30 mouse cellular contexts compared by ENCODE assay signal in the genomic region with DNA sequence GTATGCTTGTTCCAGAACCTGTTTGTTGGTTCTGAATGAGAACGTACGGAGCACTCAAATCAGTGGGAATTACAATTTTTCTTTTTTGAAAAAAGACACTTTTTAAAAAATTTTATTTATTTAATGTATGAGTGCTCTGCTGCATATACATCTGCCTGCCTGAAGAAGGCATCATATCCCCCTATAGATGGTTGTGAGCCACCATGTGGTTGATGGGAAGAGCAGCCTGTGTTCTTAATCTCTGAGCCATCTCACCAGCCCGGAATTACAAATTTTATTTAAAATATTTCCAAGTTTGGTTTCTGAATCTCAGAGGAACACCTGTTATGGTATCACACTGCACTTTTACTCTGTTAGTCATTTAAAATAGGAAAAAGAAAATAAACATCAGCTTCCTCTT. TPM values are rescaled to one million over a fixed set of nuclear protein-coding genes. Genes with fewer than 3 reads are reported as not detected.
DNase-seq lines count a peak whose midpoint lies in the region; ATAC-seq and TF ChIP-seq lines count a peak whose summit lies in the region.
"Had no signal": no experiment of that assay in that cellular context is flagged by ENCODE, and none has a peak within 500 bp of the region (broad histone marks: within the 10 kb centered on the region; RNA-seq: fewer than 3 reads in every experiment).

No protein-coding gene starts in this region.

- no peak overlapping the region for H3K4me2 ChIP-seq in intestine, postnatal 0 days (replicated peaks; ENCODE audit: low read depth)
- H3K4me2 ChIP-seq in intestine, embryonic 15.5 days (replicated peaks) = no peak overlapping the region
- H3K4me2 ChIP-seq in lung, embryonic 14.5 days = no peak overlapping the region
- no peak overlapping the region for H3K4me2 ChIP-seq in stomach, postnatal 0 days (replicated peaks; ENCODE audit: low read depth)
- H3K4me2 ChIP-seq: embryonic facial prominence, embryonic 12.5 days; heart, embryonic 11.5 days; hindbrain, embryonic 12.5 days; limb, embryonic 12.5 days; neural tube, embryonic 12.5 days had no signal

- no peak for ATAC-seq in intestine, postnatal 0 days
- no peak for ATAC-seq in intestine, embryonic 15.5 days
- no peak for ATAC-seq in lung, embryonic 14.5 days (ENCODE audit: insufficient read depth)
- ATAC-seq in stomach, postnatal 0 days (ENCODE audit: low FRiP score, low TSS enrichment) = no peak
- ATAC-seq: forebrain, embryonic 14.5 days; liver, postnatal 0 days; midbrain, embryonic 16.5 days had no signal

- no peaks in the 10 kb centered on the region for H3K4me1 ChIP-seq in intestine, postnatal 0 days (replicated peaks; ENCODE audit: control insufficient read depth, insufficient read depth, low read length)
- no peaks in the 10 kb centered on the region for H3K4me1 ChIP-seq in intestine, embryonic 15.5 days (replicated peaks)
- no peaks in the 10 kb centered on the region for H3K4me1 ChIP-seq in lung, embryonic 14.5 days (ENCODE audit: insufficient read depth)
- no peaks in the 10 kb centered on the region; the same call in 1 of the 2 replicates for H3K4me1 ChIP-seq in lung, adult 2 months (ENCODE audit: control insufficient read depth, insufficient read depth, low read length)
- no peaks in the 10 kb centered on the region for H3K4me1 ChIP-seq in stomach, postnatal 0 days (replicated peaks; ENCODE audit: control insufficient read depth, insufficient read depth)
- H3K4me1 ChIP-seq: embryonic facial prominence, embryonic 12.5 days; hindbrain, embryonic 12.5 days; limb, embryonic 12.5 days; neural tube, embryonic 12.5 days had no signal

- 89% methylated on average over 3 of the region's 3 CpGs for WGBS in intestine, postnatal 0 days
- WGBS in intestine, embryonic 15.5 days = 88% methylated on average over 3 of the region's 3 CpGs
- WGBS in lung, embryonic 14.5 days = 79% methylated on average over 3 of the region's 3 CpGs
- 80% methylated on average over 3 of the region's 3 CpGs for WGBS in lung, adult 2 months
- 84% methylated on average over 3 of the region's 3 CpGs for whole genome bisulfite sequencing in stomach, postnatal 0 days

- no peaks in the 10 kb centered on the region for H3K9me3 ChIP-seq in intestine, postnatal 0 days (ENCODE audit: control insufficient read depth)
- H3K9me3 ChIP-seq in intestine, embryonic 15.5 days = no peaks in the 10 kb centered on the region
- no peaks in the 10 kb centered on the region for H3K9me3 ChIP-seq in lung, embryonic 14.5 days (ENCODE audit: low read depth, low read length)
- H3K9me3 ChIP-seq in stomach, postnatal 0 days (ENCODE audit: control insufficient read depth, low read length) = no peaks in the 10 kb centered on the region
- H3K9me3 ChIP-seq: embryonic facial prominence, embryonic 12.5 days; G1E; hindbrain, embryonic 12.5 days; limb, embryonic 12.5 days; midbrain, embryonic 10.5 days; neural tube, embryonic 12.5 days had no signal

- TF ChIP-seq CTCF in intestine, postnatal 0 days (IDR thresholded peaks at IDR 0.05; ENCODE audit: low read depth) = peak; percentile 31; the same call in 1 of the 2 replicates
- peak; percentile 34 for TF ChIP-seq CTCF in lung, embryonic 14.5 days (IDR thresholded peaks at IDR 0.05; ENCODE audit: low read depth)
- TF ChIP-seq CTCF in lung, adult 2 months (IDR thresholded peaks at IDR 0.05; ENCODE audit: insufficient read depth, low read length) = no peak
- TF ChIP-seq CTCF in stomach, postnatal 0 days (IDR thresholded peaks at IDR 0.05; ENCODE audit: low read depth) = peak; percentile 34

- H3K4me3 ChIP-seq in intestine, postnatal 0 days (ENCODE audit: low read depth, low read length) = no peak overlapping the region
- H3K4me3 ChIP-seq in intestine, embryonic 15.5 days (replicated peaks) = no peak overlapping the region
- no peak overlapping the region for H3K4me3 ChIP-seq in lung, embryonic 14.5 days (ENCODE audit: low read depth, low read length)
- no peak overlapping the region for H3K4me3 ChIP-seq in lung, adult 2 months (replicated peaks; ENCODE audit: extremely low read depth, low read depth, low read length)
- no peak overlapping the region for H3K4me3 ChIP-seq in stomach, postnatal 0 days (ENCODE audit: low read depth, low read length)
- H3K4me3 ChIP-seq: embryonic facial prominence, embryonic 12.5 days; hindbrain, embryonic 12.5 days; limb, embryonic 12.5 days; midbrain, embryonic 10.5 days; myocyte; neural tube, embryonic 12.5 days had no signal

- H3K27ac ChIP-seq in intestine, postnatal 0 days (ENCODE audit: low read depth, low read length) = no peak overlapping the region
- no peak overlapping the region for H3K27ac ChIP-seq in intestine, embryonic 15.5 days
- H3K27ac ChIP-seq in lung, embryonic 14.5 days (ENCODE audit: low read depth) = no peak overlapping the region
- H3K27ac ChIP-seq in stomach, postnatal 0 days (replicated peaks) = no peak overlapping the region
- H3K27ac ChIP-seq: embryonic facial prominence, embryonic 12.5 days; hindbrain, embryonic 12.5 days; limb, embryonic 12.5 days; midbrain, embryonic 10.5 days; neural tube, embryonic 12.5 days had no signal

- DNase-seq in embryo, embryonic 10 days (ENCODE audit: low spot score) = peak; percentile 2
- DNase-seq in embryo, embryonic 10.5 days (ENCODE audit: low spot score) = no peak
- no peak for DNase-seq in lung, embryonic 14.5 days
- no peak for DNase-seq in lung, adult 2 months
- no peak for DNase-seq in stomach, postnatal 0 days (ENCODE audit: low spot score)
- DNase-seq: adrenal gland, postnatal 25 days; cerebellum, adult 18-20 months; cerebellum, postnatal 14 days; embryo, embryonic 11 days; gastrocnemius, postnatal 14 days; heart, postnatal 36 days; kidney, adult 18-20 months; kidney, postnatal 4 days; liver, postnatal 0 days; right cerebral cortex, adult 18-20 months; right cerebral cortex, postnatal 4 days; thymus, adult 2 months; thymus, postnatal 4 days had no signal

- no peaks in the 10 kb centered on the region for H3K27me3 ChIP-seq in intestine, postnatal 0 days (replicated peaks; ENCODE audit: control insufficient read depth, insufficient read depth, low read length)
- no peaks in the 10 kb centered on the region for H3K27me3 ChIP-seq in intestine, embryonic 15.5 days (replicated peaks)
- H3K27me3 ChIP-seq in lung, embryonic 14.5 days (ENCODE audit: insufficient read depth, low read length) = no peaks in the 10 kb centered on the region
- H3K27me3 ChIP-seq in stomach, postnatal 0 days (ENCODE audit: control insufficient read depth, insufficient read depth, low read length) = no peaks in the 10 kb centered on the region
- H3K27me3 ChIP-seq: embryonic facial prominence, embryonic 12.5 days; hindbrain, embryonic 12.5 days; limb, embryonic 12.5 days; neural tube, embryonic 12.5 days had no signal

- H3K9ac ChIP-seq in intestine, postnatal 0 days (ENCODE audit: low read depth, low read length) = no peak overlapping the region
- no peak overlapping the region for H3K9ac ChIP-seq in intestine, embryonic 15.5 days
- H3K9ac ChIP-seq in lung, embryonic 14.5 days = no peak overlapping the region
- H3K9ac ChIP-seq in stomach, postnatal 0 days (ENCODE audit: low read length) = no peak overlapping the region
- H3K9ac ChIP-seq: embryonic facial prominence, embryonic 12.5 days; hindbrain, embryonic 12.5 days; limb, embryonic 12.5 days; liver, postnatal 0 days; neural tube, embryonic 12.5 days had no signal

- H3K36me3 ChIP-seq in intestine, postnatal 0 days (ENCODE audit: control insufficient read depth, insufficient read depth) = peaks cover 20% of the 10 kb centered on the region; the same call in 1 of the 2 replicates
- H3K36me3 ChIP-seq in intestine, embryonic 15.5 days = no peaks in the 10 kb centered on the region
- peaks cover 49% of the 10 kb centered on the region; the same call in 1 of the 2 replicates for H3K36me3 ChIP-seq in lung, embryonic 14.5 days (ENCODE audit: insufficient read depth)
- no peaks in the 10 kb centered on the region for H3K36me3 ChIP-seq in stomach, postnatal 0 days (ENCODE audit: control insufficient read depth, insufficient read depth, low read length)

- TF ChIP-seq POLR2A in lung, adult 2 months (IDR thresholded peaks at IDR 0.05; ENCODE audit: borderline replicate concordance, extremely low read depth, low read depth, low read length) = no peak

- no peak for TF ChIP-seq EP300 in stomach, postnatal 0 days (optimal IDR thresholded peaks at IDR 0.05)

RNA-seq across cellular contexts. Expression of a gene that starts 38.8 kb away (rescaled TPM):
- 3.6 and 3.7 TPM in 2 replicates for polyA plus RNA-seq in intestine, postnatal 0 days (2015; fragmentation: Nextera tagmentation; extraction: Ambion mirVana)
- polyA plus RNA-seq in intestine, embryonic 15.5 days (2015; fragmentation: Nextera tagmentation; extraction: Ambion mirVana) = 6.6 and 7.8 TPM in 2 replicates
- 18.7 TPM in 2 replicates for polyA plus RNA-seq in lung, embryonic 14.5 days (2014; fragmentation: Nextera tagmentation; extraction: Ambion mirVana)
- 18.8 and 28.6 TPM in 2 replicates for polyA plus RNA-seq in lung, adult 2 months (2012; rRNA removed)
- polyA plus RNA-seq in stomach, postnatal 0 days (2015; fragmentation: Nextera tagmentation; extraction: Ambion mirVana) = 4.1 and 4.3 TPM in 2 replicates
